Mouse (Mus musculus) heart, adult 2 months (tissue): Measurements from ENCODE around the gene Borcs5. TPM values are rescaled to one million over a fixed set of nuclear protein-coding genes. Genes with fewer than 3 reads are reported as not detected.

Source experiments
- DNase-seq, 2 experiments: peaks; one replicate each; pipeline ENCODE4 v3.0.0; 2021
- H3K27ac ChIP-seq: fragments of 200-600 bp; 2 replicates; pipeline ENCODE4 v1.8.1; 2022
- H3K27me3 ChIP-seq: fragments of 200-500 bp; 2 replicates; pipeline ENCODE4 v1.6.1; 2012; ENCODE audit warnings: mild to moderate bottlenecking, low read length, inconsistent platforms, mixed read lengths; ENCODE audit not compliant: control insufficient read depth, insufficient read depth
- H3K36me3 ChIP-seq: fragments of 200-500 bp; 2 replicates; pipeline ENCODE4 v1.6.1; 2012; ENCODE audit warnings: low read length, inconsistent platforms; ENCODE audit not compliant: control insufficient read depth, insufficient read depth
- H3K4me1 ChIP-seq: fragments of 200-500 bp; 2 replicates; pipeline ENCODE4 v1.6.1; 2011; ENCODE audit warnings: low read length; ENCODE audit not compliant: control insufficient read depth, insufficient read depth
- H3K4me3 ChIP-seq: fragments of 200-600 bp; 2 replicates; pipeline ENCODE4 v1.8.1; 2022
- H3K79me2 ChIP-seq: fragments of 200-500 bp; replicated peaks from 2 replicates; pipeline ENCODE4 v1.6.1; 2012; ENCODE audit warnings: mild to moderate bottlenecking, inconsistent platforms, low read length, moderate library complexity, mixed read lengths; ENCODE audit not compliant: control insufficient read depth, insufficient read depth
- H3K9ac ChIP-seq: fragments of 200-500 bp; 2 replicates; pipeline ENCODE4 v1.6.1; 2012; ENCODE audit warnings: low read depth, mild to moderate bottlenecking, control low read depth, inconsistent platforms, low read length, mixed read lengths
- CTCF ChIP-seq: fragments of 200-600 bp; IDR thresholded peaks from 2 replicates; pipeline ENCODE4 v1.8.1; 2022; ENCODE audit warnings: antibody characterized with exemption, mild to moderate bottlenecking, moderate library complexity
- EP300 ChIP-seq: fragments of 200-500 bp; IDR thresholded peaks from 2 replicates; pipeline ENCODE4 v1.6.1; 2011; ENCODE audit warnings: low read depth, low read length, control low read depth; ENCODE audit not compliant: insufficient read depth
- POLR2A ChIP-seq: fragments of 200-500 bp; IDR thresholded peaks from 2 replicates; pipeline ENCODE4 v1.6.1; 2011; ENCODE audit warnings: mild to moderate bottlenecking, low read depth, low read length, control low read depth; ENCODE audit not compliant: insufficient read depth
- WGBS: fragments of 180-500 bp; shearing (Covaris S2); methylation state at CpG from one replicate; pipeline ENCODE4 v1.1.7; 2018; 5-methylcytosine and 5-hydroxymethylcytosine counted together
- intact Hi-C: fragments of 180-260 bp; cut with DNase I; formaldehyde crosslinking; loops from one replicate; pipeline ENCODE4 v1.15.1; 2025
- polyA plus RNA-seq: library from polyadenylated mRNA; depleted of rRNA; stranded (reverse); fragments of >200 nt; gene quantifications from 2 replicates; pipeline ENCODE4 v1.2.3, GENCODE M21; 2012
- total RNA-seq, 2 experiments: library from RNA; stranded (reverse); gene quantifications; 2 replicates each; pipeline ENCODE4 v1.2.3; 2021

Gene Borcs5
- total and polyA plus RNA-seq, 3 experiments, result 9.9 to 11.5 (median 10.5) TPM

- Histone ChIP-seq H3K27me3 (no peaks in the 10 kb centered on the region), H3K27ac (no peak overlapping the region), H3K4me1 (peaks cover 4% of the 10 kb centered on the region), H3K9ac (no peak overlapping the region), H3K4me3 (no peak overlapping the region), H3K79me2 (no peaks in the 10 kb centered on the region), H3K36me3 (0 out of 2 replicates have a peak, but pooled peaks cover 3% of the 10 kb centered on the region)
- WGBS, result 51% methylated on average over 4 of the region's 4 CpGs
- intact Hi-C loops, result no loop called here
- peak; percentile 57 to 69 for DNase-seq
- no peak for TF ChIP-seq CTCF
- TF ChIP-seq POLR2A, result no peak
- TF ChIP-seq EP300, result no peak
Observed at GRCm38 (mm10) chr6:134696146-134696545, 56.8 kb downstream of the Borcs5 start.

GRCm38 (mm10) chr6:134696554-134696953, 57.2 kb downstream of the Borcs5 start:
- Histone ChIP-seq H3K9ac (no peak overlapping the region), H3K27me3 (no peaks in the 10 kb centered on the region), H3K79me2 (no peaks in the 10 kb centered on the region), H3K4me3 (no peak overlapping the region), H3K27ac (no peak overlapping the region), H3K4me1 (peaks cover 4% of the 10 kb centered on the region), H3K36me3 (0 out of 2 replicates have a peak, but pooled peaks cover 3% of the 10 kb centered on the region)
- TF ChIP-seq EP300 (no peak), CTCF (no peak)
- 60% methylated on average over 2 of the region's 2 CpGs for WGBS
- DNase-seq, result no peak
- intact Hi-C loops, result no loop called here

- TF ChIP-seq CTCF (no peak), EP300 (no peak), POLR2A (no peak)
- intact Hi-C loops, result no loop called here
- DNase-seq, result no peak
Observed at GRCm38 (mm10) chr6:134698243-134698642, 58.9 kb downstream of the Borcs5 start.

GRCm38 (mm10) chr6:134700451-134701210, 61.3 kb downstream of the Borcs5 start:
- TF ChIP-seq EP300 (0 out of 2 replicates have a peak, but pooled peaks have one; percentile 36), POLR2A (no peak), CTCF (no peak)
- Histone ChIP-seq H3K4me3 (no peak overlapping the region), H3K27ac (no peak overlapping the region; the same call in 1 of the 2 replicates), H3K36me3 (0 out of 2 replicates have a peak, but pooled peaks cover 3% of the 10 kb centered on the region), H3K4me1 (peaks cover 3% of the 10 kb centered on the region), H3K79me2 (no peaks in the 10 kb centered on the region), H3K9ac (no peak overlapping the region), H3K27me3 (no peaks in the 10 kb centered on the region)
- 54% methylated on average over 8 of the region's 8 CpGs for WGBS
- intact Hi-C loops, result no loop called here
- DNase-seq, result peak in 1 of 2 experiments; percentile 59

More at GRCm38 (mm10) chr6:134698243-134698642, 58.9 kb downstream of the Borcs5 start:
- 0 out of 2 replicates have a peak, but pooled peaks cover 3% of the 10 kb centered on the region for H3K36me3 ChIP-seq
- no peak overlapping the region for H3K4me3 ChIP-seq
- H3K27ac ChIP-seq, result no peak overlapping the region
- H3K79me2 ChIP-seq, result no peaks in the 10 kb centered on the region
- no peaks in the 10 kb centered on the region for H3K27me3 ChIP-seq
- no peak overlapping the region for H3K9ac ChIP-seq
- H3K4me1 ChIP-seq, result peaks cover 4% of the 10 kb centered on the region
- 95% methylated on average over 5 of the region's 5 CpGs for WGBS

- no peak overlapping the region for H3K4me3 ChIP-seq
- H3K36me3 ChIP-seq, result 0 out of 2 replicates have a peak, but pooled peaks cover 3% of the 10 kb centered on the region
- no peak overlapping the region for H3K27ac ChIP-seq
- WGBS, result 83% methylated on average over 6 of the region's 6 CpGs
- intact Hi-C loops, result no loop called here
- TF ChIP-seq CTCF (no peak), EP300 (no peak), POLR2A (no peak)
- no peak overlapping the region for H3K9ac ChIP-seq
- peaks cover 2% of the 10 kb centered on the region for H3K4me1 ChIP-seq
- H3K79me2 ChIP-seq, result no peaks in the 10 kb centered on the region
- DNase-seq, result no peak
- no peaks in the 10 kb centered on the region for H3K27me3 ChIP-seq
Observed at GRCm38 (mm10) chr6:134701211-134701602, 61.9 kb downstream of the Borcs5 start.

GRCm38 (mm10) chr6:134702184-134702583, 62.9 kb downstream of the Borcs5 start:
- Histone ChIP-seq H3K4me3 (no peak overlapping the region), H3K27ac (no peak overlapping the region), H3K27me3 (no peaks in the 10 kb centered on the region), H3K9ac (no peak overlapping the region), H3K36me3 (0 out of 2 replicates have a peak, but pooled peaks cover 1% of the 10 kb centered on the region), H3K79me2 (no peaks in the 10 kb centered on the region), H3K4me1 (peaks cover 2% of the 10 kb centered on the region)
- TF ChIP-seq CTCF (no peak), EP300 (no peak), POLR2A (no peak)
- intact Hi-C loops, result no loop called here
- DNase-seq, result no peak
- WGBS, result 98% methylated on average over 7 of the region's 7 CpGs
